Mouse (Mus musculus) heart, postnatal 14 days (tissue): ENCODE results near the gene Pygm. TPM values are rescaled to one million over a fixed set of nuclear protein-coding genes. Genes with fewer than 3 reads are reported as not detected.

Experiments
- DNase-seq, 2 experiments: peaks; one replicate each; pipeline ENCODE4 v3.0.0; 2021 to 2022
- intact Hi-C: fragments of 180-260 bp; cut with DNase I; formaldehyde crosslinking; loops from one replicate; pipeline ENCODE4 v1.15.1; 2025
- total RNA-seq, 2 experiments: library from RNA; stranded (reverse); gene quantifications; 2 replicates each; pipeline ENCODE4 v1.2.3; 2021

The Pygm gene
- total RNA-seq, 2 experiments from 2014 or later = 824 to 866 TPM

GRCm38 (mm10) chr19:6401131-6401815 is 17.1 kb downstream of the Pygm start:
- intact Hi-C loops = loop anchor here (2.0 kb wide), 1 partner anchor 52 kb away; no protein-coding TSS in a partner anchor
- DNase-seq = peak; percentile 90 to 92

DNA sequence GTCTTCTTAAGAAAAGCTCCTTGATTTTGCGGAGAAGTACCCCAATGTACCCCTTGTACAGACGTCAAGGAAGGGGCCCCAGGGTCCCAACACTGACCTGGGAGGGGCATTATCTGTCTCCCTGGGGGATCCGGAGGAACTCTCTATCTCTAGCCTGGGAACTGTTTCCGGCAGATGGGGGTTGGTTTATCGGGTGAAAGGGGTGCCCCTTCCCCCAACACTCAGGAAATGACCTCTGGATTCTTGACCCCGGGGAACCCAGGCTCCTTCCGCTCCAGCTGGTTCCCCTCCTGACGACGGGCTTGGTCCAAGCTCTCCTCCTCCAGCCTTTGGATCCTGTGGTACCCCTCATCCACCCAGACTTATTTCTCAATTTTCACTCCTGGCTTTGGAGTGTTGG is 17.8 kb downstream of the Pygm start:
- DNase-seq = peak; percentile 47 to 59
- intact Hi-C loops = loop anchor here (2.0 kb wide), 1 partner anchor 51 kb away; no protein-coding TSS in a partner anchor

- intact Hi-C loops = no loop called here
- peak in 1 of 2 experiments; percentile 2 for DNase-seq
These were observed 19.7 kb downstream of the Pygm start for GRCm38 (mm10) chr19:6403869-6404268.

DNA sequence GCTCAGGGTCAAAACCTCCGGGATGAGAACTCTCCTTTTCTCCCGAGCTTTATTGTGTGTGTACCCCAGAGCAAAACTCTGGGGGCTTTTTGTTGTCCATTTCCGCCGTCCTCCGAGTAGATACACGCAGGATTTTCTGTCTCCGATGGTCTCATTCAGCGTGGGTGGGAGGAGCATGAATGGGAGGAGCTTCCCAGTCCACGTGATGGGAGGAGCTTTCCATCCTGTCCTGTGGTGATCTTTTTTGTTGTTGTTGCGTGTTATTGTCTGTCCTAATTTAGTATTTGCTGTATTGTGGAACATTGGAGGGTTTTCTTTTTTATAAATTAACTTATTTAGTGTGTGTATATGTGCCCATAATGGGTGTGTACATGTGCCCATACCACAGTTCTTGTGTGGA is 21.2 kb downstream of the Pygm start:
- intact Hi-C loops = no loop called here
- no peak for DNase-seq

GRCm38 (mm10) chr19:6407109-6407508 is 22.9 kb downstream of the Pygm start:
- DNase-seq = no peak
- intact Hi-C loops = no loop called here

DNA sequence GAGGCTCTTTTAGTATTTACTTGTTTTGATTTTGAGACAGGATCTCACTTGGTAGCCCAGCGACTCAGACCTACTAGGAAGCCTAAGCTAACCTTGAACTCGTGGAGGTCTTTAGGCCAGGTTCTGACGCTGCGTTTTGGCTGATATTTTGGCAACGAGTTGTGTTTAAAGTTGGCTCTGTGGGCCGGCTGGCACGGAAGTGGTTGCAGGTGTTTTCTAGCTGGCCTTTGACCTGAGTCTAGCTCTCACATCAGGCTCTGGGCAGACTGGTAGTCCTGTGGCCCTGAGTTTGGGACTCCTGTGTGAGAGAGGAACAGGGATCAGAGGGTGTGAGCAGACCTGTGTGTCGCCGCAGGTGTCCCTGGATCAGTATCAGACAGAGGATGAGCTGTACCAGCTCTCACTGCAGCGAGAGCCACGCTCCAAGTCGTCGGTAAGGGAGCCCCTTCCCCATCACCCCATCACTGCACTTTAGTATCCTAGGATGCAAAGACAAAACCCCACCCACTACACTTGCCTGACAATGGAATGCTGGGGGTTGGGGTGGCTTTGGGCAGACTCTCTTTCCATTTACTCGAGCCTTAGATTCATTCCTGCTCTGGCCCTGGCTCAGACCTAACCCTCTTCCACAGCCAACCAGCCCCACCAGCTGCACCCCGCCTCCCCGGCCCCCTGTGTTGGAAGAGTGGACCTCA is 23.8 kb downstream of the Pygm start:
- no peak for DNase-seq
- intact Hi-C loops = no loop called here

GRCm38 (mm10) chr19:6408749-6409148 is 24.6 kb downstream of the Pygm start:
- no peak for DNase-seq
- intact Hi-C loops = no loop called here

GRCm38 (mm10) chr19:6409176-6409575 is 25.0 kb downstream of the Pygm start:
- DNase-seq = no peak
- intact Hi-C loops = no loop called here

GRCm38 (mm10) chr19:6409936-6410335 is 25.7 kb downstream of the Pygm start:
- intact Hi-C loops = no loop called here
- no peak for DNase-seq

DNA sequence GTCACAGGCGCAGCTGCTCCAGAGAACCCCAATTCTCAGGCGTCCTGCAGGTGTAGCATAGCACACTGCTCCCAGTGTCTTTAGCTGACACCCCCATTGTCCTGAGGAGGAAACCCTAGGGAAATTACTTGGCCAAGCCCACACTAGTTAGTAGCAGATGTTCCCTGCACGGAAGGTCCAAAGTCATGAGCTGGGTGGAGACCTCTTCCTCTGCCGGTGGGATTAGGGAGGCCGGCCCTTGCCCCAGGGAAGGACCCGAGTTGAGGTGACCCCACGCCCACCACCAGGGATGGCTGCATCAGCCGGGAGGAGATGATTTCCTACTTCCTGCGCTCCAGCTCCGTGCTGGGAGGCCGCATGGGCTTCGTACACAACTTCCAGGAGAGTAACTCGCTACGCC is 28.6 kb downstream of the Pygm start:
- no peak for DNase-seq

GRCm38 (mm10) chr19:6415454-6415853 is 31.3 kb downstream of the Pygm start:
- intact Hi-C loops = no loop called here
- DNase-seq = no peak

More for the DNA sequence above, 28.6 kb downstream of the Pygm start:
- intact Hi-C loops = no loop called here

GRCm38 (mm10) chr19:6416124-6416770 is 32.0 kb downstream of the Pygm start:
- intact Hi-C loops = no loop called here
- DNase-seq = no peak

GRCm38 (mm10) chr19:6416894-6417761 is 32.9 kb downstream of the Pygm start:
- DNase-seq = no peak
- intact Hi-C loops = no loop called here

GRCm38 (mm10) chr19:6418233-6418879 is 34.2 kb downstream of the Pygm start, which contains the start of gene Nrxn2:
Gene Nrxn2, plus strand, starts transcription at chr19:6418731.
- DNase-seq = peak; percentile 86 to 91
- intact Hi-C loops = loop anchor here (1.0 kb wide), 1 partner anchor 34 kb away; no protein-coding TSS in a partner anchor

- DNase-seq = no peak
- intact Hi-C loops = loop anchor here (1.0 kb wide), 1 partner anchor 33 kb away; no protein-coding TSS in a partner anchor
These were observed 34.9 kb downstream of the Pygm start for GRCm38 (mm10) chr19:6418984-6419692.

- intact Hi-C loops = no loop called here
- no peak for DNase-seq
These were observed 35.7 kb downstream of the Pygm start for GRCm38 (mm10) chr19:6419805-6420310.

DNA sequence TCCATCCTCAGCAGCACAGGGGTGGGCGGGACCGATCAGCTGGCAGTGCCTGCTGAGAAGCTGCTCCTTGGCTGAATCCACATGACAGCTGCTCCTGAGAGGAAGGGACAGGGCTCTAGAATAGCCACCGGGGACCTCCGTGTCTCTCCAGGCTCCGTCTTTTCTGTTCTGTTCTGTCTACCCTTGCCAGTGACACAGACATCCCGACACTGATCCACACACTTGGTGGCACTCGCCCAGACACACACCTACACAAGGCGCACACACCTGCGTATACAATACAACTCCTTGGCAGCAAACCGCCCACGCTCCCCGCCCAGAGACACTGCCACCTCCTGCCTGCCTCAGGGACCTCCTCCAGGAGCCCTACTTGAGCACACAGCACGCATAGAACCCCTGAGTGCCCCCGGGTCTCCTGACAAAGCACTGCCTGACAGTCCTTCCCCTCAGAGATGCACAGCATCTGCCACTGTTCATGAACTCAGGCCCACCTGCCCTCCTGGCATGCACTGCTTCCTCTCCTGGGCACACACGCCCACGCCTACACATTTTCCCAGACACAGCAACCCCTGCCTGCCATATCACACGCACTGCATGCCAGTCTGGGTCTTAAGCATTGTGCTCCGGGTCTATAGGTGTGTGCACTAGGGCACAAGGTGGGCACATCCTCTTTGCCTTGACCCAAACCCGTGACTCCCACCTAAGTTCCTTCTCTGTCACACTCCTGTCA is 36.4 kb downstream of the Pygm start:
- DNase-seq = no peak
- intact Hi-C loops = no loop called here

DNA sequence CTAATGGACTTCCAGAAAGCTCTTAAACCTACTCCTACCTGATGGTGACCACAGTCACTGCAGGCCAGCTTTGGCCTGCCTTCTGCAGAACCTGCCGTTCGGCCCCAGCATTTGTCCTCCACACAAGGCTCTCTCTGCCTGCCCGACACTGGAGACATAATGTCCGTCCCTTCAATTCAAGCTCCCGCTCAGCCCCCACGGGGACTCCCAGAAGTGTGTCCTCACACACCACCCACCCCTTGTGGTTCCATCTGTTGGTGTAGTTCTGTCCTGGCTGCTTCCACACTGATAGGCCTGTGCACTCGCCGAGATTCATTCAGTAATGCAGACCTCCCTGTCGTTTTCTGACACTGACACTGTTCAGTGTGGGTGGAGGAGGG is 37.0 kb downstream of the Pygm start:
- no peak for DNase-seq
- intact Hi-C loops = no loop called here
